Mouse (Mus musculus): ENCODE results near the gene Pbld1. TPM values are rescaled to one million over a fixed set of nuclear protein-coding genes. Genes with fewer than 3 reads are reported as not detected.

Pbld1 gene
- polyA plus RNA-seq (2012; rRNA removed): 4.7 and 6.7 TPM in 2 replicates

DNA sequence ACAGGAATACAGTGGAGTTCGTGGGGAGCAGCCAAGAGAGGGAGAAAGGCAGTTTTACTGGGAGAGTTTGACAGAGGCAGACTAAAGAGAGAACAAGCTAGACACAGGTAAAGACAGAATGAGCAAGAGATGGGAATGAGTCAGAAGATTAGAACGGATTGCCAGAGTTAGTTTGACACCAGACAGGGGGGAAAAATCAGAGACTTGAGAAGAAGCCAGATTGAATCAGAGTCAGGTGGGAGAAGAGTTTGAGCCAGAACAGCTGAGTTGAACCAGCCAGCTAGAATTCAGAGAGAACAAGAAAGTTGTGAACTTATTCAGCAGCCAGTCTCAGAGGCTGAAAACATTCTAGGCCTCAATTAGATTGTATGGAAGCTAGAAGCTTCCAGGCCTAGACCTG lies at the start of gene Pbld1:
TSS of gene Pbld1 (plus strand) at position 301 of the 400 bp plus-strand sequence.
- TF ChIP-seq CTCF (IDR thresholded peaks at IDR 0.05; ENCODE audit: extremely low read depth, insufficient read length, insufficient replicate concordance, low read depth, low read length) (no peak), POLR2A (IDR thresholded peaks at IDR 0.05; ENCODE audit: low read depth, low read length) (no peak)
- H3K4me3 ChIP-seq (ENCODE audit: low read depth, low read length): 0 out of 2 replicates have a peak within 1 kb of the TSS, but pooled peaks have one; percentile 14
- no peaks in the 10 kb centered on the region for H3K27me3 ChIP-seq (ENCODE audit: control insufficient read depth, insufficient read depth, low read length)
- H3K36me3 ChIP-seq (ENCODE audit: control insufficient read depth, insufficient read depth, low read length): 0 out of 2 replicates have a peak, but pooled peaks cover 3% of the 10 kb centered on the region
- H3K27ac ChIP-seq (ENCODE audit: insufficient read depth, low read depth, low read length): peak within 1 kb of the TSS; percentile 87
- H3K4me1 ChIP-seq (ENCODE audit: control insufficient read depth, insufficient read depth, insufficient read length, low read length): peaks cover 30% of the 10 kb centered on the region; the same call in 1 of the 2 replicates
- WGBS: 61% methylated on average over 2 of the region's 2 CpGs

DNA sequence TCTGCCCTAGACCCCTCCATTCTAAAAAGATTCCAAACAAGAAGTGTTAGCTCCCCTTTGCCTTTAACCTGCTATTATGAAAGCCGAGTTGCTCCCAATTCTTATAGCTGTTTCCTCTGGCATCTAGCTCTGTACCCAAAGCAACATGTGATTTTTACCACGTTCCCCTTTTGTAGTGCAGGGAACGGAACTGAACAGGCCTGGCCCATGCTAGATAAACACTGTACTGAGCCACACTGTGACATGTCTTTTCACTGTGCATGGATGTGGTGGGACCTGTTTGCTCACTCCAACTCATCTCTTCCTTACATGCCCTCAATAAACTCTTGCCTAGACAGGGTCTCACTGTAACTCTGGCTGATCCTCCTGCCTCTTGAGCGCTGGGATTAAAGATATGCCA lies 49.7 kb upstream of the Pbld1 start:
- H3K27ac ChIP-seq (ENCODE audit: insufficient read depth, low read depth, low read length): no peak overlapping the region
- peaks cover 44% of the 10 kb centered on the region for H3K36me3 ChIP-seq (ENCODE audit: control insufficient read depth, insufficient read depth, low read length)
- no peak overlapping the region for H3K4me3 ChIP-seq (ENCODE audit: low read depth, low read length)
- WGBS: 76% methylated on average over 4 of the region's 4 CpGs
- no peaks in the 10 kb centered on the region for H3K27me3 ChIP-seq (ENCODE audit: control insufficient read depth, insufficient read depth, low read length)
- TF ChIP-seq CTCF (IDR thresholded peaks at IDR 0.05; ENCODE audit: extremely low read depth, insufficient read length, insufficient replicate concordance, low read depth, low read length): no peak
- TF ChIP-seq POLR2A (IDR thresholded peaks at IDR 0.05; ENCODE audit: low read depth, low read length): no peak
- no peaks in the 10 kb centered on the region for H3K4me1 ChIP-seq (ENCODE audit: control insufficient read depth, insufficient read depth, insufficient read length, low read length)

DNA sequence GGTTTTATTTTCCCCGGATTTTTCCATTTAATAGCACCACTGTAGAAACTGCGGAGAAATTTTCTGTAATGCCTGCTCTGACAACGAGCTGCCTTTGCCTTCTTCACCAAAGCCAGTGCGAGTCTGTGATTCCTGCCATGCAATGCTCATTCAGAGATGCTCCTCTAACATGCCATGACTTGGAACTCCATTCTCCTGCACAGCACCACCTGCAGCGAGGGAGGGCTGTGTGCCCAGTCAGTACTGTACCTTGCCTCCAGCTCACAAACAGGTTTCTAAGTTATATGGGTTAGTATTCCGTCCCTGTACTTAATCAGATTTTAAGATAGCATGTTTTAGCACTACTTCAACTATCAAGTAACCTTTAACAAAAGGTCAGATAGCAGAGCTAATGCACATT lies 48.4 kb upstream of the Pbld1 start:
- peaks cover 49% of the 10 kb centered on the region for H3K36me3 ChIP-seq (ENCODE audit: control insufficient read depth, insufficient read depth, low read length)

DNA sequence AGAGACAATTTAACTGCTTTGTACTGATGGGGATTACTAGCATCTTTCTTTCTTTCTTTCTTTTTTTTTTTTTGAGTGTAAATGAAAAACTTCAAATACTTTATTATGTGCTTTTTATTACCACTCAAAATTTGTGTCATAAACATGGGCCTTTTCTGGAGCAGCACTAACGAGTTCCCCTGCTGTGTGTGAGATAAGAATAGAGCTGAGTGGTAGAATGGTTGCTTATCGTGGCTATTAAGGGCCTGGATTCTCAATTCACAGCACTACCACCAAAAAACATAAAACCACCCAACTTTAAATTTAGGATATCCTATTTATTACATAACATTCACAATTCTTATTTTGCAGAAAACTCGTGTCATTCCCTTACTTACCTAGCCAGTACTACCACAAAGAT lies 46.5 kb upstream of the Pbld1 start:
- Histone ChIP-seq H3K36me3 (ENCODE audit: control insufficient read depth, insufficient read depth, low read length) (peaks cover 55% of the 10 kb centered on the region), H3K27ac (ENCODE audit: insufficient read depth, low read depth, low read length) (no peak overlapping the region), H3K4me1 (ENCODE audit: control insufficient read depth, insufficient read depth, insufficient read length, low read length) (no peaks in the 10 kb centered on the region), H3K27me3 (ENCODE audit: control insufficient read depth, insufficient read depth, low read length) (no peaks in the 10 kb centered on the region), H3K4me3 (ENCODE audit: low read depth, low read length) (no peak overlapping the region)
- 67% methylated on average over 3 of the region's 3 CpGs for WGBS
- TF ChIP-seq POLR2A (IDR thresholded peaks at IDR 0.05; ENCODE audit: low read depth, low read length) (no peak), CTCF (IDR thresholded peaks at IDR 0.05; ENCODE audit: extremely low read depth, insufficient read length, insufficient replicate concordance, low read depth, low read length) (no peak)

More for the DNA sequence above, 48.4 kb upstream of the Pbld1 start:
- H3K4me1 ChIP-seq (ENCODE audit: control insufficient read depth, insufficient read depth, insufficient read length, low read length): no peaks in the 10 kb centered on the region
- WGBS: 84% methylated on average over 6 of the region's 6 CpGs
- H3K27me3 ChIP-seq (ENCODE audit: control insufficient read depth, insufficient read depth, low read length): no peaks in the 10 kb centered on the region
- TF ChIP-seq POLR2A (IDR thresholded peaks at IDR 0.05; ENCODE audit: low read depth, low read length) (no peak), CTCF (IDR thresholded peaks at IDR 0.05; ENCODE audit: extremely low read depth, insufficient read length, insufficient replicate concordance, low read depth, low read length) (no peak)
- H3K4me3 ChIP-seq (ENCODE audit: low read depth, low read length): no peak overlapping the region
- H3K27ac ChIP-seq (ENCODE audit: insufficient read depth, low read depth, low read length): no peak overlapping the region

DNA sequence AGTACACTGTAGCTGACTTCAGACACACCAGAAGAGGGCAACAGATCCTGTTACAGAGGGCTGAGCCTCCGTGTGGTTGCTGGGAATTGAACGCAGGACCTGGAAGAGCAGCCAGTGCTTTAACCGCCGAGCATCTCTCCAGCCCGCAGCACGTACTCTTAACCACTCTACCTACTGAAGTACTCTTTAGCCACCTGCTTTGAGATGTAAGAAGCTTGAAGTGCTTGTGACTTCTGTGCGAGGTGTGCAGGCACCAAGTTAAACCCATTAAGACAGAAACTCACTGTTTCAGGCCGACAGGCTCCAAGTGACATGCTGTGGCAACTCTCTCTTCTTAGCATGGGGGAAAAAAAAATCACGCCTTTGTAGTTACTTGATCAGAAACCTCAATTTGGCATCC lies 45.8 kb upstream of the Pbld1 start:
- Histone ChIP-seq H3K4me1 (ENCODE audit: control insufficient read depth, insufficient read depth, insufficient read length, low read length) (no peaks in the 10 kb centered on the region), H3K27me3 (ENCODE audit: control insufficient read depth, insufficient read depth, low read length) (no peaks in the 10 kb centered on the region), H3K4me3 (ENCODE audit: low read depth, low read length) (no peak overlapping the region), H3K27ac (ENCODE audit: insufficient read depth, low read depth, low read length) (no peak overlapping the region), H3K36me3 (ENCODE audit: control insufficient read depth, insufficient read depth, low read length) (peaks cover 55% of the 10 kb centered on the region)
- TF ChIP-seq CTCF (IDR thresholded peaks at IDR 0.05; ENCODE audit: extremely low read depth, insufficient read length, insufficient replicate concordance, low read depth, low read length): no peak
- TF ChIP-seq POLR2A (IDR thresholded peaks at IDR 0.05; ENCODE audit: low read depth, low read length): no peak
- 91% methylated on average over 9 of the region's 9 CpGs for WGBS

DNA sequence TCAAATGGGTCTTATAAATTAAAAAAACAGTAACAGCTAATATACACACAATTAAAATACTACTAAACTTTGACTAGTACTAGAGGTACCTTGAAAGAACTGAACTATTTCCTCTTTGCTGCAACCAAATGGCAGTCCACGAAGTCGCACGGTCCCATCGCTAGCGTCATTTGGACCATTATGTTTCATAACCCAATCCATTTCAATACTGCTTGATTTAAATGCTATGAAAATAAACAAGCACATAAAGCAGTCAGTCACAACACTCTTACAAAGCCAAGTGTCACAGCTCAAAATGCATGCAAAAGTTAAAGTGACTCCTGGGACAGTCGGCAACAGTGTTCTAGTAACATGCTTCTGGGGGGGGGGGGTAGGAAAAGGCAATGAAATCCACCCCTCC lies 40.7 kb upstream of the Pbld1 start:
- TF ChIP-seq CTCF (IDR thresholded peaks at IDR 0.05; ENCODE audit: extremely low read depth, insufficient read length, insufficient replicate concordance, low read depth, low read length) (no peak), POLR2A (IDR thresholded peaks at IDR 0.05; ENCODE audit: low read depth, low read length) (no peak)
- peaks cover 29% of the 10 kb centered on the region for H3K36me3 ChIP-seq (ENCODE audit: control insufficient read depth, insufficient read depth, low read length)
- WGBS: 85% methylated on average over 6 of the region's 6 CpGs
- H3K4me3 ChIP-seq (ENCODE audit: low read depth, low read length): no peak overlapping the region
- H3K27ac ChIP-seq (ENCODE audit: insufficient read depth, low read depth, low read length): no peak overlapping the region
- H3K4me1 ChIP-seq (ENCODE audit: control insufficient read depth, insufficient read depth, insufficient read length, low read length): peaks cover 3% of the 10 kb centered on the region; the same call in 1 of the 2 replicates
- no peaks in the 10 kb centered on the region for H3K27me3 ChIP-seq (ENCODE audit: control insufficient read depth, insufficient read depth, low read length)

DNA sequence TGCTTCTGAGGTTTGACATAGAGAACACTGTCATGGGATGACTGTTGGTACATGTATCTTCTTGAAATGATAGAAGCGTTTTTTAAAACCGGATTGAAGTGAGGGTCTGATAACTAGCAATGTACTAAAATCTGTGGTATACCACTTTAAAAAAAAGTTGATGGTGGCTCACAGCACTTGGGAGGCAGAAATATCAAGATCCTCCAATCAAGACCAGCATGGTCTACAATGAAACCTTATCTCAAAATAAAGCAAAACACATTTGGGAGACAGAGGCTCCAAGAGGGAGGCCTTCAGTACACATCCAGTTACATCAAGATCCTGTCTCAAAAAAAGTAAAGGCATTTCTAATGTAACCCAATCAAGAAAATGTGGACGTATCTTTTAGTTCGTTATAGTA lies 38.3 kb upstream of the Pbld1 start:
- 15% methylated on average over 4 of the region's 4 CpGs for WGBS
- H3K27ac ChIP-seq (ENCODE audit: insufficient read depth, low read depth, low read length): no peak overlapping the region
- H3K4me1 ChIP-seq (ENCODE audit: control insufficient read depth, insufficient read depth, insufficient read length, low read length): peaks cover 3% of the 10 kb centered on the region; the same call in 1 of the 2 replicates
- H3K36me3 ChIP-seq (ENCODE audit: control insufficient read depth, insufficient read depth, low read length): peaks cover 14% of the 10 kb centered on the region
- peak overlapping the region; percentile 42 for H3K4me3 ChIP-seq (ENCODE audit: low read depth, low read length)
- TF ChIP-seq POLR2A (IDR thresholded peaks at IDR 0.05; ENCODE audit: low read depth, low read length) (no peak), CTCF (IDR thresholded peaks at IDR 0.05; ENCODE audit: extremely low read depth, insufficient read length, insufficient replicate concordance, low read depth, low read length) (no peak)
- no peaks in the 10 kb centered on the region for H3K27me3 ChIP-seq (ENCODE audit: control insufficient read depth, insufficient read depth, low read length)
